17 mouse cellular contexts compared by ENCODE assay signal in genomic region chr15:25740271-25740670, GRCm38 (mm10).
DNase-seq lines count a peak whose midpoint lies in the region; ATAC-seq and TF ChIP-seq lines count a peak whose summit lies in the region.
"Had no signal": no experiment of that assay in that cellular context is flagged by ENCODE, and none has a peak within 500 bp of the region (broad histone marks: within the 10 kb centered on the region; RNA-seq: fewer than 3 reads in every experiment).

No protein-coding gene starts in this region.

- H3K9me3 ChIP-seq in forebrain, embryonic 10.5 days: no peaks in the 10 kb centered on the region
- no peaks in the 10 kb centered on the region for H3K9me3 ChIP-seq in forebrain, embryonic 13.5 days (replicated peaks)
- H3K9me3 ChIP-seq in midbrain, embryonic 10.5 days (replicated peaks): no peaks in the 10 kb centered on the region
- no peaks in the 10 kb centered on the region for H3K9me3 ChIP-seq in midbrain, embryonic 11.5 days (ENCODE audit: control insufficient read depth, low read length)
- no peaks in the 10 kb centered on the region for H3K9me3 ChIP-seq in ES-Bruce4 (replicated peaks; ENCODE audit: control insufficient read depth, insufficient read depth, low read length, poor library complexity, severe bottlenecking)
- no peaks in the 10 kb centered on the region for H3K9me3 ChIP-seq in liver, embryonic 12.5 days (replicated peaks)
- H3K9me3 ChIP-seq: heart, embryonic 12.5 days; intestine, embryonic 15.5 days; neural tube, embryonic 12.5 days had no signal

- peaks cover 18% of the 10 kb centered on the region for H3K4me1 ChIP-seq in forebrain, embryonic 10.5 days
- no peaks in the 10 kb centered on the region for H3K4me1 ChIP-seq in forebrain, embryonic 13.5 days
- H3K4me1 ChIP-seq in midbrain, embryonic 10.5 days: peaks cover 12% of the 10 kb centered on the region
- no peaks in the 10 kb centered on the region; the same call in 1 of the 2 replicates for H3K4me1 ChIP-seq in midbrain, embryonic 11.5 days (ENCODE audit: control insufficient read depth, insufficient read depth, low read length)
- H3K4me1 ChIP-seq in ES-Bruce4 (ENCODE audit: control insufficient read depth, insufficient read depth, low read length): peaks cover 5% of the 10 kb centered on the region
- H3K4me1 ChIP-seq in liver, embryonic 12.5 days: no peaks in the 10 kb centered on the region
- H3K4me1 ChIP-seq: intestine, embryonic 15.5 days; neural tube, embryonic 12.5 days had no signal

- H3K9ac ChIP-seq in forebrain, embryonic 13.5 days: no peak overlapping the region
- no peak overlapping the region for H3K9ac ChIP-seq in midbrain, embryonic 11.5 days (ENCODE audit: low read length)
- no peak overlapping the region for H3K9ac ChIP-seq in ES-Bruce4 (ENCODE audit: low read depth, poor library complexity, severe bottlenecking)
- H3K9ac ChIP-seq in liver, embryonic 12.5 days: no peak overlapping the region
- H3K9ac ChIP-seq: heart, embryonic 12.5 days; intestine, embryonic 15.5 days; lung, embryonic 14.5 days; neural tube, embryonic 12.5 days had no signal

- TF ChIP-seq CTCF in ES-Bruce4 (IDR thresholded peaks at IDR 0.05; ENCODE audit: low read depth, low read length): no peak

- peak; percentile 97 for TF ChIP-seq EP300 in ES-Bruce4 (IDR thresholded peaks at IDR 0.05; ENCODE audit: insufficient read depth, low read depth, low read length)

- no peaks in the 10 kb centered on the region for H3K27me3 ChIP-seq in forebrain, embryonic 10.5 days (ENCODE audit: poor library complexity, severe bottlenecking)
- no peaks in the 10 kb centered on the region for H3K27me3 ChIP-seq in forebrain, embryonic 13.5 days
- H3K27me3 ChIP-seq in midbrain, embryonic 10.5 days (ENCODE audit: low read depth, poor library complexity, severe bottlenecking): no peaks in the 10 kb centered on the region
- H3K27me3 ChIP-seq in midbrain, embryonic 11.5 days (ENCODE audit: control insufficient read depth, insufficient read depth, low read length): no peaks in the 10 kb centered on the region
- H3K27me3 ChIP-seq in ES-Bruce4 (ENCODE audit: control insufficient read depth, insufficient read depth, low read length, poor library complexity, severe bottlenecking): no peaks in the 10 kb centered on the region
- H3K27me3 ChIP-seq in liver, embryonic 12.5 days (replicated peaks): no peaks in the 10 kb centered on the region
- H3K27me3 ChIP-seq: heart, embryonic 12.5 days; intestine, embryonic 15.5 days; neural tube, embryonic 12.5 days had no signal

- DNase-seq in forebrain, embryonic 10.5 days (ENCODE audit: extremely low spot score, low spot score): no peak
- no peak for DNase-seq in midbrain, embryonic 10.5 days (ENCODE audit: low spot score)
- no peak for DNase-seq in midbrain, embryonic 11.5 days (ENCODE audit: low spot score, missing footprints)
- DNase-seq in left cerebral cortex, postnatal 36 days (ENCODE audit: low spot score in 2 of 2): no peak
- DNase-seq: adrenal gland, adult 2 months; cerebellum, adult 9-10 months; gastrocnemius, postnatal 36 days; kidney, postnatal 14 days; lung, embryonic 14.5 days had no signal

- 0 out of 2 replicates have a peak overlapping the region, but pooled peaks have one; percentile 20 for H3K27ac ChIP-seq in forebrain, embryonic 10.5 days
- no peak overlapping the region for H3K27ac ChIP-seq in forebrain, embryonic 13.5 days
- H3K27ac ChIP-seq in midbrain, embryonic 10.5 days (replicated peaks): peak overlapping the region; percentile 23; the same call in 1 of the 2 replicates
- H3K27ac ChIP-seq in midbrain, embryonic 11.5 days (ENCODE audit: low read depth, low read length): no peak overlapping the region
- H3K27ac ChIP-seq in ES-Bruce4 (ENCODE audit: insufficient read depth, low read length): peak overlapping the region; percentile 94
- H3K27ac ChIP-seq in liver, embryonic 12.5 days: no peak overlapping the region
- H3K27ac ChIP-seq: intestine, embryonic 15.5 days; neural tube, embryonic 12.5 days had no signal

- no peak overlapping the region for H3K4me2 ChIP-seq in forebrain, embryonic 13.5 days
- H3K4me2 ChIP-seq in midbrain, embryonic 11.5 days: no peak overlapping the region
- H3K4me2 ChIP-seq in liver, embryonic 12.5 days: no peak overlapping the region
- H3K4me2 ChIP-seq: heart, embryonic 12.5 days; intestine, embryonic 15.5 days; lung, embryonic 14.5 days; neural tube, embryonic 12.5 days had no signal

- no peak for TF ChIP-seq POLR2A in ES-Bruce4 (IDR thresholded peaks at IDR 0.05; ENCODE audit: insufficient read depth, low read length)

- intact Hi-C loops in left cerebral cortex, postnatal 36 days (cut with DNase I): no loop called here

- WGBS in forebrain, embryonic 10.5 days: 43% methylated on average over 4 of the region's 4 CpGs
- WGBS in forebrain, embryonic 13.5 days: 56% methylated on average over 4 of the region's 4 CpGs
- WGBS in midbrain, embryonic 10.5 days: 64% methylated on average over 4 of the region's 4 CpGs
- WGBS in midbrain, embryonic 11.5 days: 61% methylated on average over 4 of the region's 4 CpGs
- WGBS in liver, embryonic 12.5 days (ENCODE audit: insufficient replicate concordance): 64% methylated on average over 4 of the region's 4 CpGs

- H3K4me3 ChIP-seq in forebrain, embryonic 10.5 days: no peak overlapping the region
- no peak overlapping the region for H3K4me3 ChIP-seq in forebrain, embryonic 13.5 days
- no peak overlapping the region for H3K4me3 ChIP-seq in midbrain, embryonic 10.5 days
- H3K4me3 ChIP-seq in midbrain, embryonic 11.5 days (ENCODE audit: low read depth, low read length): no peak overlapping the region
- H3K4me3 ChIP-seq in ES-Bruce4 (ENCODE audit: low read depth, low read length): no peak overlapping the region
- H3K4me3 ChIP-seq in liver, embryonic 12.5 days: no peak overlapping the region
- H3K4me3 ChIP-seq: heart, embryonic 12.5 days; intestine, embryonic 15.5 days; neural tube, embryonic 12.5 days had no signal

- peaks cover 82% of the 10 kb centered on the region for H3K36me3 ChIP-seq in forebrain, embryonic 10.5 days (replicated peaks)
- no peaks in the 10 kb centered on the region for H3K36me3 ChIP-seq in forebrain, embryonic 13.5 days (ENCODE audit: poor library complexity, severe bottlenecking)
- H3K36me3 ChIP-seq in midbrain, embryonic 10.5 days: peaks cover 84% of the 10 kb centered on the region
- H3K36me3 ChIP-seq in midbrain, embryonic 11.5 days (ENCODE audit: control insufficient read depth, insufficient read depth, low read length): peaks cover 4% of the 10 kb centered on the region; the same call in 1 of the 2 replicates
- H3K36me3 ChIP-seq in ES-Bruce4 (ENCODE audit: control insufficient read depth, insufficient read depth, low read length, poor library complexity, severe bottlenecking): peaks cover 12% of the 10 kb centered on the region
- H3K36me3 ChIP-seq in liver, embryonic 12.5 days: peaks cover 51% of the 10 kb centered on the region

- ATAC-seq in forebrain, embryonic 13.5 days: no peak
- no peak for ATAC-seq in midbrain, embryonic 11.5 days (ENCODE audit: low FRiP score)
- ATAC-seq in inflammation-experienced regulatory T-cells, adult 6 months: peak; percentile 85
- no peak for ATAC-seq in liver, embryonic 12.5 days
- ATAC-seq: intestine, embryonic 15.5 days; midbrain, embryonic 16.5 days had no signal

Comparison
In these comparisons a context has a peak if more than half of its experiments do, and no peak if none do; other contexts are left out.
1. H3K27ac ChIP-seq: peak in forebrain, embryonic 10.5 days (single experiment), midbrain, embryonic 10.5 days (single experiment) and ES-Bruce4 (single experiment); none in forebrain, embryonic 13.5 days (single experiment), midbrain, embryonic 11.5 days (single experiment) and liver, embryonic 12.5 days (single experiment).